Mouse (Mus musculus) heart, embryonic 15.5 days (tissue): ENCODE measurements around the gene Setd4. TPM values are rescaled to one million over a fixed set of nuclear protein-coding genes. Genes with fewer than 3 reads are reported as not detected.
A peak's percentile ranks its signal among the peaks of the same experiment; 100 is the strongest.

ENCODE experiments used
- ATAC-seq: fragments of 200-750 bp; cut with Nextera tagmentation; replicated peaks from 2 replicates; pipeline ENCODE4 v1.8.0; 2017; ENCODE audit warnings: low read depth, moderate TSS enrichment; ENCODE audit not compliant: insufficient number of reproducible peaks, insufficient read depth, low FRiP score
- H3K27ac ChIP-seq: fragments of 300-500 bp; sonication (generic); 2 replicates; pipeline ENCODE4 v1.5.1; 2015; ENCODE audit warnings: mild to moderate bottlenecking, inconsistent platforms
- H3K27me3 ChIP-seq: fragments of 300-500 bp; sonication (generic); 2 replicates; pipeline ENCODE4 v1.6.1; 2015; ENCODE audit warnings: inconsistent platforms
- H3K36me3 ChIP-seq: fragments of 300-500 bp; sonication (generic); 2 replicates; pipeline ENCODE4 v1.6.1; 2015; ENCODE audit warnings: mild to moderate bottlenecking, inconsistent platforms
- H3K4me1 ChIP-seq: fragments of 300-500 bp; sonication (generic); replicated peaks from 2 replicates; pipeline ENCODE4 v1.6.1; 2015; ENCODE audit warnings: inconsistent platforms
- H3K4me2 ChIP-seq: fragments of 300-500 bp; sonication (generic); 2 replicates; pipeline ENCODE4 v1.6.1; 2015; ENCODE audit warnings: inconsistent platforms, mild to moderate bottlenecking, moderate library complexity
- H3K4me3 ChIP-seq: fragments of 300-500 bp; sonication (generic); 2 replicates; pipeline ENCODE4 v1.5.1; 2015; ENCODE audit warnings: mild to moderate bottlenecking, inconsistent platforms
- H3K9ac ChIP-seq: fragments of 300-500 bp; sonication (generic); 2 replicates; pipeline ENCODE4 v1.6.1; 2015; ENCODE audit warnings: mild to moderate bottlenecking, inconsistent platforms
- H3K9me3 ChIP-seq: fragments of 300-500 bp; sonication (generic); replicated peaks from 2 replicates; pipeline ENCODE4 v1.6.1; 2016; ENCODE audit warnings: inconsistent platforms
- WGBS: fragments of 180-500 bp; shearing (Covaris S2); methylation state at CpG from one replicate; pipeline ENCODE4 v1.1.7; 2015; ENCODE audit warnings: mixed read lengths; 5-methylcytosine and 5-hydroxymethylcytosine counted together
- polyA plus RNA-seq: library from polyadenylated mRNA; unstranded; fragments of >200 nt; fragmentation: Nextera tagmentation; extraction: Ambion mirVana; gene quantifications from 2 replicates; pipeline ENCODE4 v1.2.1, GENCODE M21; 2015

Gene Setd4
- polyA plus RNA-seq, 1 experiment from 2014 or later: 5.8 TPM

- Histone ChIP-seq H3K9me3 (no peaks in the 10 kb centered on the region), H3K9ac (no peak overlapping the region), H3K36me3 (no peaks in the 10 kb centered on the region), H3K4me3 (no peak overlapping the region), H3K27ac (no peak overlapping the region; the same call in 1 of the 2 replicates), H3K27me3 (peaks cover 14% of the 10 kb centered on the region), H3K4me2 (no peak overlapping the region), H3K4me1 (peaks cover 3% of the 10 kb centered on the region; the same call in 1 of the 2 replicates)
- WGBS: 44% methylated on average over 18 of the region's 18 CpGs
- no peak for ATAC-seq
Measured at GRCm38 (mm10) chr16:93574521-93575191, 29.2 kb downstream of the Setd4 start.

GRCm38 (mm10) chr16:93573434-93573833, 30.4 kb downstream of the Setd4 start:
- WGBS: 88% methylated on average over 5 of the region's 5 CpGs
- H3K36me3 ChIP-seq: no peaks in the 10 kb centered on the region
- no peak for ATAC-seq
- no peak overlapping the region for H3K4me2 ChIP-seq
- H3K27ac ChIP-seq: no peak overlapping the region
- H3K9me3 ChIP-seq: no peaks in the 10 kb centered on the region
- H3K4me1 ChIP-seq: peaks cover 3% of the 10 kb centered on the region; the same call in 1 of the 2 replicates
- H3K9ac ChIP-seq: no peak overlapping the region
- H3K4me3 ChIP-seq: no peak overlapping the region
- H3K27me3 ChIP-seq: peaks cover 13% of the 10 kb centered on the region

- no peaks in the 10 kb centered on the region for H3K36me3 ChIP-seq
- H3K4me1 ChIP-seq: peaks cover 3% of the 10 kb centered on the region; the same call in 1 of the 2 replicates
- no peak overlapping the region for H3K9ac ChIP-seq
- no peak for ATAC-seq
- peaks cover 8% of the 10 kb centered on the region for H3K27me3 ChIP-seq
- H3K27ac ChIP-seq: no peak overlapping the region
- no peak overlapping the region for H3K4me3 ChIP-seq
- no peaks in the 10 kb centered on the region for H3K9me3 ChIP-seq
- H3K4me2 ChIP-seq: no peak overlapping the region
- 84% methylated on average over 6 of the region's 6 CpGs for WGBS
Measured at GRCm38 (mm10) chr16:93572383-93572782, 31.5 kb downstream of the Setd4 start.

- Histone ChIP-seq H3K9ac (no peak overlapping the region), H3K4me3 (no peak overlapping the region), H3K27ac (no peak overlapping the region), H3K4me1 (no peaks in the 10 kb centered on the region), H3K27me3 (no peaks in the 10 kb centered on the region), H3K4me2 (peak overlapping the region; percentile 22; the same call in 1 of the 2 replicates), H3K36me3 (no peaks in the 10 kb centered on the region), H3K9me3 (no peaks in the 10 kb centered on the region)
- 28% methylated on average over 12 of the region's 12 CpGs for WGBS
- ATAC-seq: no peak
Measured at GRCm38 (mm10) chr16:93558499-93558898, 45.4 kb downstream of the Setd4 start.

- no peak overlapping the region for H3K27ac ChIP-seq
- H3K4me2 ChIP-seq: no peak overlapping the region
- no peaks in the 10 kb centered on the region for H3K27me3 ChIP-seq
- 59% methylated on average over 8 of the region's 8 CpGs for WGBS
- no peaks in the 10 kb centered on the region for H3K36me3 ChIP-seq
- H3K9ac ChIP-seq: no peak overlapping the region
- no peaks in the 10 kb centered on the region for H3K9me3 ChIP-seq
- ATAC-seq: no peak
- H3K4me3 ChIP-seq: no peak overlapping the region
- no peaks in the 10 kb centered on the region for H3K4me1 ChIP-seq
Measured at GRCm38 (mm10) chr16:93557646-93558045, 46.2 kb downstream of the Setd4 start.

GRCm38 (mm10) chr16:93552686-93553513, 51.0 kb downstream of the Setd4 start:
- H3K4me3 ChIP-seq: no peak overlapping the region
- no peaks in the 10 kb centered on the region for H3K36me3 ChIP-seq
- H3K4me2 ChIP-seq: no peak overlapping the region
- peaks cover 4% of the 10 kb centered on the region; the same call in 1 of the 2 replicates for H3K4me1 ChIP-seq
- H3K27ac ChIP-seq: no peak overlapping the region
- WGBS: 73% methylated on average over 12 of the region's 12 CpGs
- H3K27me3 ChIP-seq: no peaks in the 10 kb centered on the region
- no peak overlapping the region for H3K9ac ChIP-seq
- no peak for ATAC-seq
- no peaks in the 10 kb centered on the region for H3K9me3 ChIP-seq

- no peak overlapping the region for H3K4me2 ChIP-seq
- peaks cover 4% of the 10 kb centered on the region; the same call in 1 of the 2 replicates for H3K4me1 ChIP-seq
- no peak for ATAC-seq
- WGBS: 23% methylated on average over 10 of the region's 10 CpGs
- no peaks in the 10 kb centered on the region for H3K9me3 ChIP-seq
- H3K27ac ChIP-seq: no peak overlapping the region
- H3K27me3 ChIP-seq: peaks cover 10% of the 10 kb centered on the region
- H3K9ac ChIP-seq: no peak overlapping the region
- no peak overlapping the region for H3K4me3 ChIP-seq
- H3K36me3 ChIP-seq: no peaks in the 10 kb centered on the region
Measured at GRCm38 (mm10) chr16:93549287-93549686, 54.6 kb downstream of the Setd4 start.

GRCm38 (mm10) chr16:93548045-93548444, 55.8 kb downstream of the Setd4 start:
- WGBS: 72% methylated on average over 2 of the region's 2 CpGs
- ATAC-seq: no peak
- no peaks in the 10 kb centered on the region for H3K9me3 ChIP-seq

GRCm38 (mm10) chr16:93547122-93547521, 56.7 kb downstream of the Setd4 start:
- peaks cover 22% of the 10 kb centered on the region for H3K27me3 ChIP-seq
- no peak overlapping the region for H3K9ac ChIP-seq
- H3K4me3 ChIP-seq: no peak overlapping the region
- WGBS: 67% methylated on average over 3 of the region's 3 CpGs
- H3K36me3 ChIP-seq: no peaks in the 10 kb centered on the region
- no peak overlapping the region for H3K4me2 ChIP-seq
- peaks cover 4% of the 10 kb centered on the region; the same call in 1 of the 2 replicates for H3K4me1 ChIP-seq
- H3K9me3 ChIP-seq: no peaks in the 10 kb centered on the region
- H3K27ac ChIP-seq: no peak overlapping the region
- no peak for ATAC-seq

More at GRCm38 (mm10) chr16:93548045-93548444, 55.8 kb downstream of the Setd4 start:
- no peak overlapping the region for H3K4me3 ChIP-seq
- H3K36me3 ChIP-seq: no peaks in the 10 kb centered on the region
- no peak overlapping the region for H3K4me2 ChIP-seq
- peaks cover 4% of the 10 kb centered on the region; the same call in 1 of the 2 replicates for H3K4me1 ChIP-seq
- H3K9ac ChIP-seq: no peak overlapping the region
- peaks cover 13% of the 10 kb centered on the region for H3K27me3 ChIP-seq
- no peak overlapping the region for H3K27ac ChIP-seq

GRCm38 (mm10) chr16:93546354-93546965, 57.4 kb downstream of the Setd4 start:
- H3K9ac ChIP-seq: no peak overlapping the region
- no peak overlapping the region for H3K27ac ChIP-seq
- no peak overlapping the region for H3K4me3 ChIP-seq
- H3K4me2 ChIP-seq: no peak overlapping the region
- 75% methylated on average over 12 of the region's 12 CpGs for WGBS
- no peaks in the 10 kb centered on the region for H3K36me3 ChIP-seq
- peaks cover 25% of the 10 kb centered on the region for H3K27me3 ChIP-seq
- no peak for ATAC-seq
- peaks cover 4% of the 10 kb centered on the region; the same call in 1 of the 2 replicates for H3K4me1 ChIP-seq
- H3K9me3 ChIP-seq: no peaks in the 10 kb centered on the region

- 79% methylated on average over 4 of the region's 4 CpGs for WGBS
- no peak overlapping the region for H3K9ac ChIP-seq
- H3K4me1 ChIP-seq: peaks cover 4% of the 10 kb centered on the region; the same call in 1 of the 2 replicates
- no peak overlapping the region for H3K4me3 ChIP-seq
- no peak overlapping the region for H3K27ac ChIP-seq
- H3K4me2 ChIP-seq: no peak overlapping the region
- H3K36me3 ChIP-seq: no peaks in the 10 kb centered on the region
- no peaks in the 10 kb centered on the region for H3K9me3 ChIP-seq
- ATAC-seq: no peak
- H3K27me3 ChIP-seq: peaks cover 25% of the 10 kb centered on the region
Measured at GRCm38 (mm10) chr16:93544931-93545330, 58.9 kb downstream of the Setd4 start.
